Mouse (Mus musculus): ENCODE results near the gene Rcan2.

- TF ChIP-seq CTCF (IDR thresholded peaks at IDR 0.05; ENCODE audit: low read depth, low read length) = no peak
- TF ChIP-seq EP300 (IDR thresholded peaks at IDR 0.05; ENCODE audit: insufficient read depth, low read depth, low read length) = no peak
These were observed 102.9 kb downstream of the Rcan2 start for GRCm38 (mm10) chr17:43903807-43904771.
